Mouse (Mus musculus): ENCODE data around the gene Mboat7.

DNA sequence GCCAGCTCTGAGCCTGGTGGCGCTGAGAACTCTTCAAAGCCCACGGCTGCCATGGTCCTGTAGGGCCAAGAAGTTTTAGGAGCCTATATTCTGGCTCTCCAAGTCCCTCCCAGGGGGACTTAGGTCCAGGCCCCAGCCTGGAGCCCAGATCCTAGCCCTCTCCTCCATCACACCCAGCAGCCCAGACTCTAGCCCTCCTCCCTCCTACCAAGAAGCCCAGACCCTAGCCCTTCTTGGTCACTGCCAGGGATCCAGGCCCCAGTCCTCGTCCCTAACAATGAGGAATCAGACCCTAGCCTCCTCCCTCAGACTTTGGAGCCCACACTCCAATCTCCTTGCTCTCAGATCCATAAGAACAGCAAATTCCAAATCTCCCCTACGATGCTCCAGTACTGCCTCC, 64.3 kb downstream of the Mboat7 start:
- TF ChIP-seq POLR2A (IDR thresholded peaks at IDR 0.05; ENCODE audit: insufficient read length, low read depth) (no peak), MAX (IDR thresholded peaks at IDR 0.05; ENCODE audit: low read depth) (no peak), TCF12 (IDR thresholded peaks at IDR 0.05; ENCODE audit: insufficient read depth, poor library complexity, severe bottlenecking) (no peak), POLR2AphosphoS2 (IDR thresholded peaks at IDR 0.05; ENCODE audit: insufficient read length, low read depth) (no peak), USF1 (IDR thresholded peaks at IDR 0.05; ENCODE audit: low read depth) (no peak), E2F4 (IDR thresholded peaks at IDR 0.05; ENCODE audit: insufficient read depth) (no peak)
